Mouse (Mus musculus): ENCODE measurements around the gene Zc3h12c. TPM values are rescaled to one million over a fixed set of nuclear protein-coding genes. Genes with fewer than 3 reads are reported as not detected.

Zc3h12c gene
- polyA plus RNA-seq, 1 experiment from 2014 or later, result 9.2 TPM

DNA sequence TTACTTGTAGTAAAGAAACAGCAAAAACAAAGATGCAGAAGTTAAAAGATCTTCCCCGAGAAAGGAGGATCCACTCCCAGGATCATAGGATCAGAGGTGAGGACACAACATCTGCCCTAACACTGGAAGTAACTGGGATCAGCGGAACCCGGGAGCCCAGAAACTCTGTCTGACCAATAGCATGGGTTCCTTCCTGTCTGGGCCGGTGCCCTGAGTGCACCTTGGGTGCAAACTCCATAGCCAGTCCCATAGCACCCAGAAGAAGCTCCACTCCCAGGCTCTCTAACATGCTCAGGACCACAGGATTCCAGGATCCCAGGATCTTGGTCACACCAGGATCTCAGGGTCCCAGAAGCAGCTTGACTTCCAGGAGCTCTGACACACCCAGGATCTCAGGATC, 13.0 kb downstream of the Zc3h12c start:
- Histone ChIP-seq H3K9me3 (ENCODE audit: control insufficient read depth, low read length) (no peaks in the 10 kb centered on the region), H3K4me2 (ENCODE audit: low read depth) (no peak overlapping the region), H3K4me1 (ENCODE audit: control insufficient read depth, insufficient read depth, low read length) (no peaks in the 10 kb centered on the region; the same call in 1 of the 2 replicates), H3K27ac (ENCODE audit: low read depth, low read length) (no peak overlapping the region), H3K27me3 (ENCODE audit: control insufficient read depth, insufficient read depth, low read length) (no peaks in the 10 kb centered on the region), H3K9ac (ENCODE audit: low read length) (no peak overlapping the region), H3K4me3 (ENCODE audit: low read depth, low read length) (no peak overlapping the region), H3K36me3 (ENCODE audit: control insufficient read depth, insufficient read depth, low read length) (no peaks in the 10 kb centered on the region)
- WGBS, result 79% methylated on average over 4 of the region's 4 CpGs
- no peak for DNase-seq (ENCODE audit: low spot score)
- ATAC-seq (ENCODE audit: insufficient read depth, low FRiP score, low TSS enrichment), result no peak

DNA sequence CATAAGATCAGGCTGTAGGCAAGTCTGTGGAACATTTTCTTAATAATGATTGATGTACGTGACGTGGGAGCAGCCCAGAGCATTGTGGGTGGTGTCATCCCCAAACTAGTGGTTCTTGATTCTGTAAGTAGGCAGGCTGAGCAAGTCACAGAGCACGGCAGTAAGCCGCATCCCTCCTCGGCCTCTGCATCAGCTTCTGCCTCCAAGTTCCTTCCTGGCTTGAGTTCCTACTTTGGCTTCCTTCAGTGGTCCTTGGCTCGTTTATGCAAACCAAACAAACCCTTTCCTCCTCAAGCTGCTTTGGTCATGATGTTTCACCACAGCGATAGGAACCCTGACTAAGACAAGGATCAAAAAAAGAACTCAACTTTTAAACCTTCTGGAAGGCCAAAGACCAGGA, 14.1 kb downstream of the Zc3h12c start:
- no peaks in the 10 kb centered on the region for H3K27me3 ChIP-seq (ENCODE audit: control insufficient read depth, insufficient read depth, low read length)
- H3K4me1 ChIP-seq (ENCODE audit: control insufficient read depth, insufficient read depth, low read length), result peaks cover 3% of the 10 kb centered on the region
- no peak overlapping the region for H3K4me2 ChIP-seq (ENCODE audit: low read depth)
- H3K4me3 ChIP-seq (ENCODE audit: low read depth, low read length), result no peak overlapping the region
- no peaks in the 10 kb centered on the region for H3K36me3 ChIP-seq (ENCODE audit: control insufficient read depth, insufficient read depth, low read length)
- ATAC-seq (ENCODE audit: insufficient read depth, low FRiP score, low TSS enrichment), result no peak
- H3K9me3 ChIP-seq (ENCODE audit: control insufficient read depth, low read length), result no peaks in the 10 kb centered on the region
- H3K9ac ChIP-seq (ENCODE audit: low read length), result no peak overlapping the region
- WGBS, result 75% methylated on average over 7 of the region's 7 CpGs
- H3K27ac ChIP-seq (ENCODE audit: low read depth, low read length), result no peak overlapping the region
- DNase-seq (ENCODE audit: low spot score), result no peak

DNA sequence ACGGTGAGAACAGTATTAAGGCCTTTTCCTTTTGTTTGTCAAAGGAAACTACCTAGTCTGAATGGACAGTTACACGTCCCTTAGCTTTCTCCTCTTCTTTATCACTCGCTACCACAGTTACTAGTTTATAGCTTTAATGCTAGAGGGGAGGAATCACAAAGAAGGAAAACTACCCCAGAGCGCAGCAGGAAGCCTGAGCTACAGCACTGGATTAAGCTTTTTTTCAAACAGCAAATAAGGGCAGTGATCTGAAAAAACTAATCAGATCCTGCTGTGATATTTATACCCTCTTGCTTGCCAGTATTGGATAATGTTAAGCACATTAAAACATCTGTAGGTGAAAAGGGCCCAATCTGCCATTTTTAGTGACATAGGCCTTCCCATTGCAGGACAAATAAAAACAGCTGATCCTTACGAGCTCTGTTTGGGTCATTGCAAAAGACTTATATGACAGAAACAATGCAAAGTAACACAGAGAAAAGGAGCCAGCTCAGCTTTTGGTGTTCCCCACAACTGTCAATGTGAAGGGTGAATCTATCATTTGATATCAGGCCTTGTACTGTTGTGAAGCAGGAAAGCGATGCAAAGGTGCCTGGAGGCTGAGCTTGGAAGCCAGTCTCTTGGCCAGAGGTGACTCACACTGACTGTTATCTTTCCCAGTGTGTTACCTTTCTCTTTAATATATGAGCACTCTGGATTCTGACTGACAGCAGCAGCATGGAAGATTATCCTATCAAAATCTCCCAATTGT, 16.1 kb downstream of the Zc3h12c start:
- peaks cover 9% of the 10 kb centered on the region for H3K4me1 ChIP-seq (ENCODE audit: control insufficient read depth, insufficient read depth, low read length)
- no peaks in the 10 kb centered on the region for H3K27me3 ChIP-seq (ENCODE audit: control insufficient read depth, insufficient read depth, low read length)
- H3K36me3 ChIP-seq (ENCODE audit: control insufficient read depth, insufficient read depth, low read length), result no peaks in the 10 kb centered on the region
- no peaks in the 10 kb centered on the region for H3K9me3 ChIP-seq (ENCODE audit: control insufficient read depth, low read length)
- H3K4me2 ChIP-seq (ENCODE audit: low read depth), result no peak overlapping the region
- no peak overlapping the region for H3K4me3 ChIP-seq (ENCODE audit: low read depth, low read length)
- peak overlapping the region; percentile 34; the same call in 1 of the 2 replicates for H3K27ac ChIP-seq (ENCODE audit: low read depth, low read length)
- WGBS, result 63% methylated on average over 6 of the region's 6 CpGs
- DNase-seq (ENCODE audit: low spot score) (no peak), ATAC-seq (ENCODE audit: insufficient read depth, low FRiP score, low TSS enrichment) (no peak)
- H3K9ac ChIP-seq (ENCODE audit: low read length), result no peak overlapping the region

DNA sequence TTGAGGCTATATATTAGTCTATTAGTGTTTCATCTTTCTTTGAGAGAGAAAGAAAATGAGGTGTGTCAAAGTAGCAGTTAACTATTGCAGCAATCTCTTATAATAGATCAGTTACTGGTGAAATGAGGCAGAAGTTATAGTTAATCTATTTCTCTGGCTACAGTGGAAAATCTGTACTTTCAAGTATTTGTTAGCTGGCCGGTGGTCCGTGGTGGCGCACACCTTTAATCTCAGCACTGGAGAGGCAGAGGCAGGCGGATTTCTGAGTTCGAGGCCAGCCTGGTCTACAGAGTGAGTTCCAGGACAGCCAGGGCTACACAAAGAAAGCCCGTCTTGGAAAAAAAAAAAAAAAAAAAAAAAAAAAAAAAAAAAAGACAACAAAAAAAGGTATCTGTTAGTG, 18.6 kb downstream of the Zc3h12c start:
- no peak overlapping the region for H3K27ac ChIP-seq (ENCODE audit: low read depth, low read length)
- no peaks in the 10 kb centered on the region for H3K27me3 ChIP-seq (ENCODE audit: control insufficient read depth, insufficient read depth, low read length)
- DNase-seq (ENCODE audit: low spot score), result no peak
- no peak overlapping the region for H3K4me3 ChIP-seq (ENCODE audit: low read depth, low read length)
- no peak overlapping the region for H3K4me2 ChIP-seq (ENCODE audit: low read depth)
- no peaks in the 10 kb centered on the region for H3K36me3 ChIP-seq (ENCODE audit: control insufficient read depth, insufficient read depth, low read length)
- peaks cover 13% of the 10 kb centered on the region for H3K4me1 ChIP-seq (ENCODE audit: control insufficient read depth, insufficient read depth, low read length)
- no peak overlapping the region for H3K9ac ChIP-seq (ENCODE audit: low read length)
- 59% methylated on average over 6 of the region's 6 CpGs for WGBS
- ATAC-seq (ENCODE audit: insufficient read depth, low FRiP score, low TSS enrichment), result no peak
- no peaks in the 10 kb centered on the region for H3K9me3 ChIP-seq (ENCODE audit: control insufficient read depth, low read length)

DNA sequence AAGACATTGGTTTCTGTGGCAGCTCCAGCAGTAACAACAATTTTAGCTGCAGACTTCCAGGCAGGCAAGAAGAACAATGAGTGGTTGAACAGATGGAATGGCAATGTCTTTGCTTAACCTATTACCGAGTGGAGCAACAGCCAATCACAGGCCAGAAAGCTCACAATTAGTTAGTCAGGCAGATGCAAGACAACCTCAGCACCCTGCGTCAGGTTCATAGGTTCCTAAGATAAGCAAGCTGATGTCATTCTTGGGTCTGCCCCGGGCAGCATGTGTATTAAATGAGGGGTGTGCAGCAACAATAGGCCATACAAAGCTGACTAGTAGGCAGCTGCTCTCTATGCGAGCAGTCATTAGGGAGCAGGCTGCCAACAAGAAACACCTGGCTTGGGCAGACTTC, 19.1 kb downstream of the Zc3h12c start:
- H3K9ac ChIP-seq (ENCODE audit: low read length), result peak overlapping the region; percentile 57
- WGBS, result 23% methylated on average over 4 of the region's 4 CpGs
- H3K4me2 ChIP-seq (ENCODE audit: low read depth), result peak overlapping the region; percentile 33
- peak overlapping the region; percentile 80 for H3K27ac ChIP-seq (ENCODE audit: low read depth, low read length)
- peaks cover 13% of the 10 kb centered on the region for H3K4me1 ChIP-seq (ENCODE audit: control insufficient read depth, insufficient read depth, low read length)
- H3K27me3 ChIP-seq (ENCODE audit: control insufficient read depth, insufficient read depth, low read length), result no peaks in the 10 kb centered on the region
- no peaks in the 10 kb centered on the region for H3K36me3 ChIP-seq (ENCODE audit: control insufficient read depth, insufficient read depth, low read length)
- no peaks in the 10 kb centered on the region for H3K9me3 ChIP-seq (ENCODE audit: control insufficient read depth, low read length)
- DNase-seq (ENCODE audit: low spot score), result peak; percentile 66
- peak; percentile 80 for ATAC-seq (ENCODE audit: insufficient read depth, low FRiP score, low TSS enrichment)
- peak overlapping the region; percentile 31 for H3K4me3 ChIP-seq (ENCODE audit: low read depth, low read length)

DNA sequence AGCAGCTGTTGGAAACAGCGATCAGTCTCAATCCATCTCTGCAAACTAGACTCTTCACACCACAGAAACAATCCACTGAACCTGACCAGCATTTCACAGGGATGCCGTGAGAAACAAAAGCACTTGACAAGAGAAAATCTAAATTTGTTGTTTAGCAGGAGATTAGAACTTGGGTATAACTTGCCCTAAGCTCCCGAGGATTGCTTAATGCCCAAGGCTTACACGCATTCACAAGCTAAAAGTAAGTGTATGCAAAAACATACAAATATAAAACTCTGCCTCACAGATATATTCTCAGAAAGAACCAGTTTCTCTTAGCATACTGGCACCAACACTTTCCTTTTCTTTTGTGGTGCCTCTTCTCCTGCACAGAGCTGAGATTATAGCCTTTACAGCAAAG, 19.5 kb downstream of the Zc3h12c start:
- Histone ChIP-seq H3K27ac (ENCODE audit: low read depth, low read length) (peak overlapping the region; percentile 80), H3K4me2 (ENCODE audit: low read depth) (peak overlapping the region; percentile 33), H3K4me3 (ENCODE audit: low read depth, low read length) (peak overlapping the region; percentile 31), H3K9me3 (ENCODE audit: control insufficient read depth, low read length) (no peaks in the 10 kb centered on the region), H3K27me3 (ENCODE audit: control insufficient read depth, insufficient read depth, low read length) (no peaks in the 10 kb centered on the region), H3K9ac (ENCODE audit: low read length) (peak overlapping the region; percentile 57), H3K36me3 (ENCODE audit: control insufficient read depth, insufficient read depth, low read length) (no peaks in the 10 kb centered on the region), H3K4me1 (ENCODE audit: control insufficient read depth, insufficient read depth, low read length) (peaks cover 13% of the 10 kb centered on the region)
- WGBS, result 59% methylated on average over 4 of the region's 4 CpGs
- no peak for ATAC-seq (ENCODE audit: insufficient read depth, low FRiP score, low TSS enrichment)
- no peak for DNase-seq (ENCODE audit: low spot score)

DNA sequence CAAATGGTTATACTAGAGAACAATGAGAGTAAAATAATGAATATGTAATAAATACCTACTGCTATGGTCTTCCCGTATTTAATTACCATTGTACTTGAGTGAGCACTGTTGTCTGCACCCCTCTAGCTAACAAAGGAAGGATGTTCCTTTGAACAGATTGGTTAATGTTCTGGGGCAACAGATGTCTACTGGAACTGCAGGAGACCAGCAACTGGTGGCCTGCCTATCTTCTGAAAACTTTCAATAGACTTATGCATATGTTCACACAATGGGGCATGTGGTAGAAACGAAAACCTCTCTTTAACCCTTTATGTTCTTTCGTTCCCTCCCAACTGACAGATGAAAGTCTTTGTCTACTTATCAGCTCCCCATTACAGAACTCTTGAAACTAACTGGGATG, 20.1 kb downstream of the Zc3h12c start:
- no peak overlapping the region; the same call in 1 of the 2 replicates for H3K9ac ChIP-seq (ENCODE audit: low read length)
- peak overlapping the region; percentile 31 for H3K4me3 ChIP-seq (ENCODE audit: low read depth, low read length)
- ATAC-seq (ENCODE audit: insufficient read depth, low FRiP score, low TSS enrichment), result 0 out of 2 replicates have a peak, but pooled peaks have one; percentile 8
- no peaks in the 10 kb centered on the region for H3K9me3 ChIP-seq (ENCODE audit: control insufficient read depth, low read length)
- no peaks in the 10 kb centered on the region for H3K27me3 ChIP-seq (ENCODE audit: control insufficient read depth, insufficient read depth, low read length)
- 36% methylated on average over 3 of the region's 3 CpGs for WGBS
- peak overlapping the region; percentile 33 for H3K4me2 ChIP-seq (ENCODE audit: low read depth)
- H3K4me1 ChIP-seq (ENCODE audit: control insufficient read depth, insufficient read depth, low read length), result peaks cover 13% of the 10 kb centered on the region
- no peak overlapping the region; the same call in 1 of the 2 replicates for H3K27ac ChIP-seq (ENCODE audit: low read depth, low read length)
- no peaks in the 10 kb centered on the region for H3K36me3 ChIP-seq (ENCODE audit: control insufficient read depth, insufficient read depth, low read length)
- DNase-seq (ENCODE audit: low spot score), result peak; percentile 19

DNA sequence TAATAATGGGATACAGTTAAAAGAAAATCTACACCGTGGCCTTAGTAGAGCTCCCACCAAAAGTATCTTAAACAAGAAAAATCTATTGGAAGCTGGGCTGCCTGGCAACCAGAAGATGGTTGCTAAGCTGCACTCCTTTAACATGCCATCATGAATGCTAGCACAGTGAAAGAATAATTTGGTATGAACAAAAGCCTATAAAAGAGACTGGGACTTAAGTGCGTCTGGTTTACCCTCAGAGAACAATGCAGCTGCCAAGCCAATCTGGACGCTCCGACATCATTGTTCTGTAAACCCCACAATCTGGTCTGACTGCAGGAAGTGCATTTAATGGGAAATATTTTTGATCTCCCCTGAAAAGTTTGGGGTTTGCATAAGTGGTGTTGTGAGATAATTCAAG, 22.1 kb downstream of the Zc3h12c start:
- peak overlapping the region; percentile 64; the same call in 1 of the 2 replicates for H3K27ac ChIP-seq (ENCODE audit: low read depth, low read length)

DNA sequence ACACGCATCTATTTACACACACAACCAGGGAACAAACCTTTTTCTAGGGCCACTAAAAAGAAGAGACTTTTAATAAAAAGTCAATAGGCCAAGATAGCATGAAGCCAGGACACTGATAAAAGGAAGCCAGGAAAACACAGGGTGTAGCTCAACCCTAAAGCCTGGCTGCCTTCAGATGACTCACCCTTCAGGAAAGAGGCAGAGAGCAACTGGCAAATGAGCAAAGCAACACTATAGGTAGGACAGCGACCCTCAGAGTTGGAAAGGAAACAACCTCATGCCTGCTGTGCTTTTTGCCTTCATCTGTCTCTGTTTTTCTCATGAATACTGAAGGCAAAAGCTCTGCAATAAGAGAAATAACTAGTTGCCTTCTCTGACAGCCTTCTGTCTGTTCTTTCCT, 35.6 kb downstream of the Zc3h12c start:
- Histone ChIP-seq H3K27me3 (ENCODE audit: control insufficient read depth, insufficient read depth, low read length) (no peaks in the 10 kb centered on the region), H3K9me3 (ENCODE audit: control insufficient read depth, low read length) (no peaks in the 10 kb centered on the region), H3K4me2 (ENCODE audit: low read depth) (no peak overlapping the region), H3K27ac (ENCODE audit: low read depth, low read length) (no peak overlapping the region), H3K4me3 (ENCODE audit: low read depth, low read length) (no peak overlapping the region), H3K36me3 (ENCODE audit: control insufficient read depth, insufficient read depth, low read length) (no peaks in the 10 kb centered on the region), H3K4me1 (ENCODE audit: control insufficient read depth, insufficient read depth, low read length) (no peaks in the 10 kb centered on the region), H3K9ac (ENCODE audit: low read length) (no peak overlapping the region)
- no peak for DNase-seq (ENCODE audit: low spot score)
- WGBS, result 86% methylated on average over 2 of the region's 2 CpGs
- no peak for ATAC-seq (ENCODE audit: insufficient read depth, low FRiP score, low TSS enrichment)

More for the DNA sequence above, 22.1 kb downstream of the Zc3h12c start:
- peak; percentile 79 for ATAC-seq (ENCODE audit: insufficient read depth, low FRiP score, low TSS enrichment)
- DNase-seq (ENCODE audit: low spot score), result peak; percentile 67
- WGBS, result 40% methylated on average over 4 of the region's 4 CpGs
- Histone ChIP-seq H3K4me3 (ENCODE audit: low read depth, low read length) (0 out of 2 replicates have a peak overlapping the region, but pooled peaks have one; percentile 12), H3K9me3 (ENCODE audit: control insufficient read depth, low read length) (no peaks in the 10 kb centered on the region), H3K27me3 (ENCODE audit: control insufficient read depth, insufficient read depth, low read length) (no peaks in the 10 kb centered on the region), H3K9ac (ENCODE audit: low read length) (no peak overlapping the region; the same call in 1 of the 2 replicates), H3K4me1 (ENCODE audit: control insufficient read depth, insufficient read depth, low read length) (peaks cover 13% of the 10 kb centered on the region), H3K4me2 (ENCODE audit: low read depth) (peak overlapping the region; percentile 29), H3K36me3 (ENCODE audit: control insufficient read depth, insufficient read depth, low read length) (no peaks in the 10 kb centered on the region)
